Mouse (Mus musculus) CH12.LX (cell line): ENCODE data around the gene Zfp90. TPM values are rescaled to one million over a fixed set of nuclear protein-coding genes. Genes with fewer than 3 reads are reported as not detected.

ENCODE experiments used
- DNase-seq: peaks from one replicate; pipeline ENCODE4 v3.0.0-alpha.2; 2013; ENCODE audit errors: extremely low read depth
- H3K27ac ChIP-seq: 2 replicates; pipeline ENCODE4 v1.5.1; 2012; ENCODE audit warnings: low read depth, mild to moderate bottlenecking, control low read depth, moderate library complexity; ENCODE audit not compliant: insufficient read depth
- H3K27me3 ChIP-seq: replicated peaks from 2 replicates; pipeline ENCODE3; 2012; ENCODE audit warnings: inconsistent platforms
- H3K36me3 ChIP-seq, 2 experiments: replicated peaks in 1 of 2; 2 replicates each; pipeline versions ENCODE3 to v1.6.1; 2012; ENCODE audit warnings: inconsistent platforms in 1 of 2, low read length in 1 of 2, mild to moderate bottlenecking in 1 of 2, mixed read lengths in 1 of 2, moderate library complexity in 1 of 2; ENCODE audit not compliant: control insufficient read depth in 1 of 2, insufficient read depth in 1 of 2
- H3K4me1 ChIP-seq, 2 experiments: 2 replicates each; pipeline ENCODE4 v1.6.1; 2012; ENCODE audit warnings: inconsistent platforms in 1 of 2, moderate library complexity in 1 of 2; ENCODE audit not compliant: insufficient read depth in 2 of 2, control insufficient read depth in 1 of 2
- H3K4me2 ChIP-seq: 2 replicates; pipeline ENCODE4 v1.6.1; 2012; ENCODE audit warnings: low read depth, mild to moderate bottlenecking, control low read depth; ENCODE audit not compliant: poor library complexity, insufficient read depth, severe bottlenecking
- H3K4me3 ChIP-seq, 3 experiments: fragments of 150-350 bp in 1 of 3; sonication (generic) in 1 of 3; replicated peaks in 1 of 3; 2 replicates each; pipeline versions ENCODE3 to v1.5.1; 2011 to 2012; ENCODE audit warnings: low read depth in 2 of 3, low read length in 2 of 3, mild to moderate bottlenecking in 2 of 3, moderate library complexity in 2 of 3, control low read depth in 1 of 3, improper control_type of control experiment in 1 of 3, inconsistent platforms in 1 of 3, mixed read lengths in 1 of 3; ENCODE audit not compliant: poor library complexity in 1 of 3
- H3K79me2 ChIP-seq: replicated peaks from 2 replicates; pipeline ENCODE4 v1.6.1; 2012; ENCODE audit warnings: mild to moderate bottlenecking, moderate library complexity; ENCODE audit not compliant: control insufficient read depth, poor library complexity, insufficient read depth, severe bottlenecking; ENCODE audit errors: extremely low read depth
- H3K9ac ChIP-seq: 2 replicates; pipeline ENCODE4 v1.6.1; 2012; ENCODE audit warnings: low read depth, mild to moderate bottlenecking, control low read depth, moderate library complexity; ENCODE audit not compliant: insufficient read depth
- H3K9me3 ChIP-seq: replicated peaks from 2 replicates; pipeline ENCODE3; 2012; ENCODE audit warnings: low read length, inconsistent platforms, mixed read lengths
- BHLHE40 ChIP-seq: IDR thresholded peaks from 2 replicates; pipeline ENCODE4 v1.6.1; 2011; ENCODE audit warnings: mild to moderate bottlenecking, low read depth, low read length, improper control_type of control experiment
- CHD1 ChIP-seq: IDR thresholded peaks from 2 replicates; pipeline ENCODE4 v1.6.1; 2012; ENCODE audit warnings: low read depth, low read length, improper control_type of control experiment, inconsistent platforms
- CTCF ChIP-seq, 2 experiments: IDR thresholded peaks in 1 of 2; conservative IDR thresholded peaks in 1 of 2; 2 replicates each; pipeline ENCODE4 v1.5.1; 2011 to 2012; ENCODE audit warnings: low read depth in 2 of 2, low read length in 2 of 2, improper control_type of control experiment in 1 of 2, inconsistent platforms in 1 of 2, mild to moderate bottlenecking in 1 of 2, moderate library complexity in 1 of 2
- EP300 ChIP-seq: IDR thresholded peaks from 2 replicates; pipeline ENCODE4 v1.6.1; 2011; ENCODE audit warnings: low read length, improper control_type of control experiment
- ETS1 ChIP-seq: conservative IDR thresholded peaks from 2 replicates; pipeline ENCODE4 v1.6.1; 2012; ENCODE audit warnings: low read depth, mild to moderate bottlenecking, inconsistent platforms, low read length, improper control_type of control experiment, moderate library complexity
- HCFC1 ChIP-seq: IDR thresholded peaks from 2 replicates; pipeline ENCODE4 v1.6.1; 2012; ENCODE audit warnings: low read depth, mild to moderate bottlenecking, inconsistent platforms, low read length, improper control_type of control experiment
- JUN ChIP-seq: IDR thresholded peaks from 2 replicates; pipeline ENCODE4 v1.6.1; 2011; ENCODE audit warnings: low read depth, mild to moderate bottlenecking, low read length, improper control_type of control experiment, moderate library complexity; ENCODE audit not compliant: insufficient read depth
- JUND ChIP-seq: conservative IDR thresholded peaks from 2 replicates; pipeline ENCODE4 v1.6.1; 2011; ENCODE audit warnings: low read depth, low read length, improper control_type of control experiment
- MAFK ChIP-seq: IDR thresholded peaks from 2 replicates; pipeline ENCODE4 v1.6.1; 2011; ENCODE audit warnings: low read length, improper control_type of control experiment; ENCODE audit not compliant: insufficient replicate concordance
- MAZ ChIP-seq: IDR thresholded peaks from 2 replicates; pipeline ENCODE4 v1.6.1; 2012; ENCODE audit warnings: low read depth, mild to moderate bottlenecking, inconsistent platforms, low read length, improper control_type of control experiment, moderate library complexity
- MEF2A ChIP-seq: IDR thresholded peaks from 2 replicates; pipeline ENCODE4 v1.6.1; 2014; ENCODE audit warnings: low read depth, mild to moderate bottlenecking, inconsistent platforms, low read length, improper control_type of control experiment, borderline replicate concordance
- NELFE ChIP-seq: IDR thresholded peaks from 2 replicates; pipeline ENCODE4 v1.6.1; 2011; ENCODE audit warnings: low read depth, low read length, improper control_type of control experiment
- NRF1 ChIP-seq: IDR thresholded peaks from 2 replicates; pipeline ENCODE4 v1.6.1; 2014; ENCODE audit warnings: low read depth, mild to moderate bottlenecking, inconsistent platforms, low read length, improper control_type of control experiment, moderate library complexity
- POLR2A ChIP-seq: IDR thresholded peaks from 2 replicates; pipeline ENCODE4 v1.6.1; 2011; ENCODE audit warnings: low read depth, mild to moderate bottlenecking, improper control_type of control experiment, low read length
- SIN3A ChIP-seq: IDR thresholded peaks from 2 replicates; pipeline ENCODE4 v1.6.1; 2012; ENCODE audit warnings: low read length, improper control_type of control experiment, inconsistent platforms
- SMC3 ChIP-seq: IDR thresholded peaks from 2 replicates; pipeline ENCODE4 v1.6.1; 2011; ENCODE audit warnings: low read depth, low read length, improper control_type of control experiment
- USF1 ChIP-seq: IDR thresholded peaks from 2 replicates; pipeline ENCODE4 v1.6.1; 2014; ENCODE audit warnings: low read depth, mild to moderate bottlenecking, inconsistent platforms, low read length, improper control_type of control experiment
- ZC3H11A ChIP-seq: IDR thresholded peaks from 2 replicates; pipeline ENCODE4 v1.6.1; 2012; ENCODE audit warnings: low read depth, mild to moderate bottlenecking, inconsistent platforms, low read length, improper control_type of control experiment
- ZMIZ1 ChIP-seq: IDR thresholded peaks from 2 replicates; pipeline ENCODE4 v1.6.1; 2012; ENCODE audit warnings: low read depth, mild to moderate bottlenecking, inconsistent platforms, low read length, improper control_type of control experiment
- dilution Hi-C: fragments of 300-500 bp; cut with MboI; formaldehyde crosslinking; loops from 2 replicates; pipeline ENCODE4 v1.14.3; 2020; ENCODE audit warnings: low sequenced_read_pairs; ENCODE audit not compliant: extremely low pct_unique_long_range_greater_than_20kb, extremely low pct_ligation_motif_present
- in situ Hi-C: fragments of 300-500 bp; cut with MboI; formaldehyde crosslinking; loops from 3 replicates; pipeline ENCODE4 v1.14.3; 2019; ENCODE audit warnings: low sequenced_read_pairs, low pct_ligation_motif_present, low pct_unique_long_range_greater_than_20kb, mixed read lengths
- polyA plus RNA-seq: library from polyadenylated mRNA; unstranded; fragments of >175 nt; gene quantifications from 2 replicates; pipeline ENCODE4 v1.2.1, GENCODE M21; 2012; ENCODE audit warnings: low read depth; ENCODE audit not compliant: insufficient read length
- total RNA-seq, 2 experiments: library from RNA; depleted of rRNA; stranded (reverse); fragments of 300-350 nt in 1 of 2; fragments of >200 nt in 1 of 2; gene quantifications; 2 replicates each; pipeline ENCODE4 v1.2.3; 2012 to 2014

The Zfp90 gene
- total and polyA plus RNA-seq, 3 experiments, result 1.8 to 3.5 (median 3.0) TPM

DNA sequence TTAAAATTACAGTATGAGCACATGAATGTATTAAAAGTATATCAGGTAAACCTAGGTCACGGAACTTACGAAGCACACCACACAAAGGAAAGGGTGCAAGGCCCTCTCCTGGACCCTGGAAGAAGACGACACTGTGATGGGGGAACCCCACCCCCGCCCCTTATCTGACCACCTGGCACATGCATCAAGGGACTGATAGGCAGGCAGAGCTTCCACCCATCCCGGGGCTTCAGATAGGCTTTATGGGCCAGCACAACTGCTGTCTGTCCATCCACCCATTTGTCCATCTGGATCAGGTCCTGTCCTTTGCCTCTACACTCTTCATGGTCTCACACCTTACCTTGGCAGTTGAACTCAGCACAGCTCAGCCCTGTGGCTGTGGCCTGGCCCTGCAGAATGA lies 47.0 kb downstream of the Zfp90 start:
- H3K9me3 ChIP-seq, result no peaks in the 10 kb centered on the region

DNA sequence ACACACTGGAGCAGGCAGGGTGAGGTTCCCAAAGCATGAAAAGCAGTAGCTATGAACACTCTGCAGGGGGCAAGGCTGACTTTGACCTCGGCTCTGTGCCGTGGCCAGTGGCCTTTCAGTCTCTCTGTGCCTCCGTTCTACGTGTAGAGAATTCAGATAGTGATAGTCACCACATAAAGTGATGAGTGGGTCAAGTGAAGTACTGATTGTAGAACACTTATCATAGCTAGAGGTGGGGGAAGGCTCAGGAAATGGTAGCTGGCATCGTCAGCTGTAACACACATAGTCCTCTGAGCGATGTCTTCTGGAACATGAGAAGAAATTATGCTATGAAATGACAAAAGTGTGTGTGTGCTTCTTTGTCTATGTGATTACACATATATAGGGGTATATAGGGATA lies 48.7 kb downstream of the Zfp90 start:
- Histone ChIP-seq H3K4me1 (0 out of 4 replicates have a peak, but pooled peaks cover 0 to 3% of the 10 kb centered on the region in 2 experiments), H3K4me2 (no peak overlapping the region), H3K27me3 (no peaks in the 10 kb centered on the region), H3K36me3 (no peaks in the 10 kb centered on the region), H3K9me3 (no peaks in the 10 kb centered on the region), H3K79me2 (no peaks in the 10 kb centered on the region), H3K27ac (no peak overlapping the region), H3K9ac (no peak overlapping the region), H3K4me3 (no peak overlapping the region)
- TF ChIP-seq USF1 (no peak), NRF1 (no peak), JUND (no peak), HCFC1 (no peak), POLR2A (no peak), ZMIZ1 (no peak), NELFE (no peak)
- DNase-seq, result no peak
- dilution Hi-C loops, result no loop called here
- in situ Hi-C loops, result no loop called here

More for the DNA sequence above, 47.0 kb downstream of the Zfp90 start:
- no peak overlapping the region for H3K9ac ChIP-seq
- TF ChIP-seq BHLHE40, result no peak
- no peak for TF ChIP-seq JUN
- no peak for TF ChIP-seq MAFK
- TF ChIP-seq ZC3H11A, result no peak
- TF ChIP-seq POLR2A, result no peak
- no peak for TF ChIP-seq CHD1
- TF ChIP-seq EP300, result no peak
- TF ChIP-seq SIN3A, result no peak
- no peak for TF ChIP-seq NRF1
- no peak for TF ChIP-seq MEF2A
- TF ChIP-seq ZMIZ1, result no peak
- no peak for TF ChIP-seq ETS1
- no peak for TF ChIP-seq MAZ
- no peak for TF ChIP-seq SMC3
- no peak for TF ChIP-seq CTCF (conservative IDR thresholded peaks at IDR 0.05 in 1 of 2, IDR thresholded peaks at IDR 0.05 in 1 of 2; ENCODE audit: low read depth in 2 of 2, low read length in 2 of 2)
- no peaks in the 10 kb centered on the region for H3K27me3 ChIP-seq
- no peak overlapping the region for H3K27ac ChIP-seq
- H3K4me1 ChIP-seq, result 0 out of 4 replicates have a peak, but pooled peaks cover 0 to 3% of the 10 kb centered on the region in 2 experiments
- dilution Hi-C loops, result no loop called here
- no peak overlapping the region for H3K4me2 ChIP-seq
- no peak for DNase-seq
- no peak overlapping the region for H3K4me3 ChIP-seq
- H3K36me3 ChIP-seq, result no peaks in the 10 kb centered on the region
- in situ Hi-C loops, result no loop called here
- H3K79me2 ChIP-seq, result no peaks in the 10 kb centered on the region
